Mouse (Mus musculus) MEL (cell line): ENCODE results near the gene Stim1. TPM values are rescaled to one million over a fixed set of nuclear protein-coding genes. Genes with fewer than 3 reads are reported as not detected.
"Not testable (repeated sequence)": the region's sequence is repeated elsewhere in the genome, so short reads cannot be mapped to it uniquely, and the experiment has no call there.

Experiments used
- DNase-seq: peaks from one replicate; pipeline ENCODE4 v3.0.0; 2011; ENCODE audit warnings: low read depth, low spot score
- H3K27ac ChIP-seq: 2 replicates; pipeline ENCODE4 v1.5.1; 2012; ENCODE audit warnings: low read depth, mild to moderate bottlenecking, control low read depth, low read length, moderate library complexity; ENCODE audit not compliant: control insufficient read depth
- H3K27me3 ChIP-seq, 2 experiments: fragments of 150-350 bp in 1 of 2; sonication (generic) in 1 of 2; 2 replicates each; pipeline ENCODE4 v1.6.1; 2012; ENCODE audit warnings: low read length in 2 of 2, mild to moderate bottlenecking in 2 of 2, improper control_type of control experiment in 1 of 2, moderate library complexity in 1 of 2; ENCODE audit not compliant: insufficient read depth in 2 of 2, control insufficient read depth in 1 of 2
- H3K36me3 ChIP-seq, 2 experiments: 2 replicates each; pipeline ENCODE4 v1.6.1; 2012 to 2014; ENCODE audit warnings: low read length in 2 of 2, improper control_type of control experiment in 1 of 2, inconsistent platforms in 1 of 2, mild to moderate bottlenecking in 1 of 2; ENCODE audit not compliant: insufficient read depth in 2 of 2, control insufficient read depth in 1 of 2
- H3K4me1 ChIP-seq, 2 experiments: fragments of 150-350 bp in 1 of 2; sonication (generic) in 1 of 2; 2 replicates each; pipeline ENCODE4 v1.6.1; 2012; ENCODE audit warnings: low read length in 2 of 2, improper control_type of control experiment in 1 of 2, mild to moderate bottlenecking in 1 of 2; ENCODE audit not compliant: insufficient read depth in 2 of 2, control insufficient read depth in 1 of 2
- H3K4me3 ChIP-seq, 2 experiments: fragments of 150-350 bp in 1 of 2; sonication (generic) in 1 of 2; 2 replicates each; pipeline ENCODE4 v1.5.1; 2012; ENCODE audit warnings: low read depth in 2 of 2, low read length in 2 of 2, mild to moderate bottlenecking in 2 of 2, moderate library complexity in 2 of 2, control low read depth in 1 of 2, improper control_type of control experiment in 1 of 2; ENCODE audit not compliant: control insufficient read depth in 1 of 2, insufficient read depth in 1 of 2
- H3K79me2 ChIP-seq: 2 replicates; pipeline ENCODE4 v1.6.1; 2012; ENCODE audit warnings: mild to moderate bottlenecking, low read length, moderate library complexity; ENCODE audit not compliant: control insufficient read depth, poor library complexity, insufficient read depth
- H3K9ac ChIP-seq: 2 replicates; pipeline ENCODE4 v1.6.1; 2012; ENCODE audit warnings: low read depth, mild to moderate bottlenecking, control low read depth, low read length, moderate library complexity; ENCODE audit not compliant: control insufficient read depth, poor library complexity, severe bottlenecking
- H3K9me3 ChIP-seq: fragments of 150-350 bp; sonication (generic); replicated peaks from 2 replicates; pipeline ENCODE4 v1.6.1; 2012; ENCODE audit warnings: mild to moderate bottlenecking, low read length, improper control_type of control experiment, moderate library complexity; ENCODE audit not compliant: insufficient read depth
- E2F4 ChIP-seq: IDR thresholded peaks from 2 replicates; pipeline ENCODE4 v1.6.1; 2011; ENCODE audit warnings: low read depth, low read length, improper control_type of control experiment, borderline replicate concordance
- ELF1 ChIP-seq: IDR thresholded peaks from 2 replicates; pipeline ENCODE4 v1.6.1; 2014; ENCODE audit warnings: low read depth, mild to moderate bottlenecking, inconsistent platforms, low read length, improper control_type of control experiment, moderate library complexity
- EP300 ChIP-seq, 2 experiments: IDR thresholded peaks; 2 replicates each; pipeline ENCODE4 v1.6.1; 2011; ENCODE audit warnings: improper control_type of control experiment in 2 of 2, low read length in 2 of 2, low read depth in 1 of 2, mild to moderate bottlenecking in 1 of 2
- GATA1 ChIP-seq: IDR thresholded peaks from 2 replicates; pipeline ENCODE4 v1.6.1; 2011; ENCODE audit warnings: low read depth, low read length, improper control_type of control experiment
- HCFC1 ChIP-seq: IDR thresholded peaks from 2 replicates; pipeline ENCODE4 v1.6.1; 2012; ENCODE audit warnings: low read depth, mild to moderate bottlenecking, inconsistent platforms, low read length, improper control_type of control experiment, moderate library complexity
- KAT2A ChIP-seq: conservative IDR thresholded peaks from 2 replicates; pipeline ENCODE4 v1.6.1; 2012; ENCODE audit warnings: low read depth, low read length, improper control_type of control experiment, inconsistent platforms
- NELFE ChIP-seq: IDR thresholded peaks from 2 replicates; pipeline ENCODE4 v1.6.1; 2011; ENCODE audit warnings: low read depth, low read length, improper control_type of control experiment
- POLR2A ChIP-seq, 2 experiments: IDR thresholded peaks; 2 replicates each; pipeline ENCODE4 v1.6.1; 2011 to 2012; ENCODE audit warnings: low read length in 2 of 2, mild to moderate bottlenecking in 2 of 2, control low read depth in 1 of 2, improper control_type of control experiment in 1 of 2, low read depth in 1 of 2, moderate library complexity in 1 of 2; ENCODE audit not compliant: control insufficient read depth in 1 of 2, insufficient read depth in 1 of 2, poor library complexity in 1 of 2
- RCOR1 ChIP-seq: IDR thresholded peaks from 2 replicates; pipeline ENCODE4 v1.6.1; 2012; ENCODE audit warnings: low read depth, mild to moderate bottlenecking, inconsistent platforms, low read length, improper control_type of control experiment
- SIN3A ChIP-seq: IDR thresholded peaks from 2 replicates; pipeline ENCODE4 v1.6.1; 2012; ENCODE audit warnings: low read length, improper control_type of control experiment, inconsistent platforms
- TAL1 ChIP-seq: IDR thresholded peaks from 2 replicates; pipeline ENCODE4 v1.6.1; 2012; ENCODE audit warnings: mild to moderate bottlenecking, inconsistent platforms, low read length, moderate library complexity, mixed read lengths
- TCF12 ChIP-seq: IDR thresholded peaks from 2 replicates; pipeline ENCODE4 v1.6.1; 2014; ENCODE audit warnings: low read depth, mild to moderate bottlenecking, inconsistent platforms, low read length, improper control_type of control experiment, moderate library complexity
- ZKSCAN1 ChIP-seq: IDR thresholded peaks from 2 replicates; pipeline ENCODE4 v1.6.1; 2012; ENCODE audit warnings: low read depth, mild to moderate bottlenecking, inconsistent platforms, low read length, improper control_type of control experiment, moderate library complexity
- ZMIZ1 ChIP-seq: IDR thresholded peaks from 2 replicates; pipeline ENCODE4 v1.6.1; 2012; ENCODE audit warnings: low read depth, mild to moderate bottlenecking, inconsistent platforms, low read length, improper control_type of control experiment, moderate library complexity
- polyA plus RNA-seq, 2 experiments: library from polyadenylated mRNA; stranded (reverse) in 1 of 2; unstranded in 1 of 2; fragments of >175 nt in 1 of 2; fragments of >200 nt in 1 of 2; gene quantifications; 2 replicates each; pipeline versions ENCODE4 v1.2.1 to v1.2.4; 2012; ENCODE audit warnings: low replicate concordance in 2 of 2, low read depth in 1 of 2; ENCODE audit not compliant: insufficient read length in 2 of 2, insufficient read depth in 1 of 2, missing spikeins in 1 of 2
- total RNA-seq: library from RNA; depleted of rRNA; stranded (reverse); fragments of 300-350 nt; gene quantifications from 2 replicates; pipeline ENCODE4 v1.2.3, GENCODE M21; 2012

The Stim1 gene
- total and polyA plus RNA-seq, 3 experiments: 26.1 to 65.0 TPM; not detected in 1

- no peak for DNase-seq
- Histone ChIP-seq H3K9me3 (no peaks in the 10 kb centered on the region), H3K27me3 (no peaks in the 10 kb centered on the region), H3K79me2 (no peaks in the 10 kb centered on the region), H3K4me1 (peaks cover 6 to 22% of the 10 kb centered on the region in 2 experiments), H3K27ac (no peak overlapping the region), H3K4me3 (no peak overlapping the region), H3K9ac (no peak overlapping the region), H3K36me3 (peaks cover 12 to 22% of the 10 kb centered on the region in 2 experiments)
- TF ChIP-seq KAT2A: no peak
- peak; percentile 53; the same call in 1 of the 2 replicates for TF ChIP-seq TCF12
- TF ChIP-seq RCOR1: peak; percentile 50; the same call in 1 of the 2 replicates
- TF ChIP-seq EP300 (IDR thresholded peaks at IDR 0.05; ENCODE audit: low read depth in 1 of 2, low read length in 2 of 2): peak in 1 of 2 experiments; percentile 52; a peak in 3 of 4 replicates
Observed at GRCm38 (mm10) chr7:102407440-102407839, 139.8 kb downstream of the Stim1 start.

- not testable (repeated sequence) for H3K9ac ChIP-seq, H3K27ac ChIP-seq, H3K9me3 ChIP-seq, H3K79me2 ChIP-seq, H3K27me3 ChIP-seq, H3K4me1 ChIP-seq, H3K4me3 ChIP-seq, DNase-seq
- peaks cover 10% of the 10 kb centered on the region in 2 experiments for H3K36me3 ChIP-seq
Observed at GRCm38 (mm10) chr7:102415272-102415671, 147.7 kb downstream of the Stim1 start.

GRCm38 (mm10) chr7:102415841-102416240, 148.2 kb downstream of the Stim1 start:
- Histone ChIP-seq H3K4me3 (no peak overlapping the region), H3K27me3 (no peaks in the 10 kb centered on the region), H3K4me1 (peaks cover 2 to 4% of the 10 kb centered on the region in 2 experiments; a peak in 2 of 4 replicates), H3K27ac (no peak overlapping the region), H3K9me3 (no peaks in the 10 kb centered on the region), H3K9ac (no peak overlapping the region), H3K36me3 (peaks cover 9 to 10% of the 10 kb centered on the region in 2 experiments), H3K79me2 (no peaks in the 10 kb centered on the region)
- TF ChIP-seq E2F4: no peak
- TF ChIP-seq GATA1: no peak
- TF ChIP-seq ZKSCAN1: no peak
- TF ChIP-seq ZMIZ1: no peak
- no peak for TF ChIP-seq ELF1
- TF ChIP-seq KAT2A: no peak
- TF ChIP-seq SIN3A: no peak
- no peak for TF ChIP-seq NELFE
- no peak for TF ChIP-seq POLR2A (IDR thresholded peaks at IDR 0.05; ENCODE audit: control insufficient read depth in 1 of 2, insufficient read depth in 1 of 2, low read depth in 1 of 2, low read length in 2 of 2, poor library complexity in 1 of 2)
- TF ChIP-seq HCFC1: no peak
- TF ChIP-seq TCF12: no peak
- no peak for TF ChIP-seq TAL1
- no peak for DNase-seq
